In genomic region chr6:48047450-48048351, GRCm38 (mm10) we compare ENCODE assay signal across 8 mouse cellular contexts. TPM values are rescaled to one million over a fixed set of nuclear protein-coding genes. Genes with fewer than 3 reads are reported as not detected.
DNase-seq lines count a peak whose midpoint lies in the region; ATAC-seq and TF ChIP-seq lines count a peak whose summit lies in the region.

No protein-coding gene starts in this region.

- ATAC-seq in megakaryocyte progenitor cell, adult 5-6 weeks (replicated peaks; ENCODE audit: poor library complexity): peak; percentile 30

- H3K27ac ChIP-seq in small intestine, adult 2 months (ENCODE audit: insufficient read depth, low read depth, low read length): no peak overlapping the region

- H3K9me3 ChIP-seq in erythroblast, embryonic 14.5 days (ENCODE audit: control insufficient read depth, low read length): no peaks in the 10 kb centered on the region

- H3K36me3 ChIP-seq in erythroblast, embryonic 14.5 days (ENCODE audit: control insufficient read depth): peaks cover 20% of the 10 kb centered on the region
- H3K36me3 ChIP-seq in small intestine, adult 2 months (ENCODE audit: control insufficient read depth, insufficient read depth, low read length): peaks cover 15% of the 10 kb centered on the region

- no peak for TF ChIP-seq CTCF in brain, embryonic 14.5 days (IDR thresholded peaks at IDR 0.05; ENCODE audit: borderline replicate concordance, extremely low read depth, insufficient read depth, insufficient read length)
- no peak for TF ChIP-seq CTCF in small intestine, adult 2 months (IDR thresholded peaks at IDR 0.05; ENCODE audit: extremely low read depth, insufficient read length, insufficient replicate concordance, low read depth, low read length)

- H3K4me1 ChIP-seq in erythroblast, embryonic 14.5 days (ENCODE audit: control insufficient read depth): peaks cover 21% of the 10 kb centered on the region
- peaks cover 7% of the 10 kb centered on the region; the same call in 1 of the 2 replicates for H3K4me1 ChIP-seq in small intestine, adult 2 months (ENCODE audit: control insufficient read depth, insufficient read depth, insufficient read length, low read length)

- no peak for TF ChIP-seq POLR2A in brain, embryonic 14.5 days (IDR thresholded peaks at IDR 0.05; ENCODE audit: borderline replicate concordance, extremely low read depth, insufficient read depth, insufficient read length, poor library complexity, severe bottlenecking)
- TF ChIP-seq POLR2A in small intestine, adult 2 months (IDR thresholded peaks at IDR 0.05; ENCODE audit: low read depth, low read length): no peak

- intact Hi-C loops in heart, postnatal 25 days (cut with DNase I): loop anchor here (2.0 to 5.0 kb wide), 2 partner anchors 37 to 210 kb away; partner anchors contain the start of gene Zfp398
- intact Hi-C loops in left cerebral cortex, postnatal 4 days (cut with DNase I): no loop called here

- WGBS in small intestine, adult 2 months: 8% methylated on average over 149 of the region's 150 CpGs

- peak overlapping the region; percentile 80 for H3K4me3 ChIP-seq in erythroblast, embryonic 14.5 days (replicated peaks)
- peak overlapping the region; percentile 83 for H3K4me3 ChIP-seq in small intestine, adult 2 months (ENCODE audit: low read depth, low read length)

- peak; percentile 95 for DNase-seq in heart, adult 11 months
- no peak for DNase-seq in heart, postnatal 25 days (ENCODE audit: low spot score)
- peak; percentile 37 for DNase-seq in brain, embryonic 14.5 days (ENCODE audit: low read depth)
- peak; percentile 35 for DNase-seq in heart, postnatal 4 days
- peak; percentile 40 for DNase-seq in left cerebral cortex, postnatal 4 days

- H3K27me3 ChIP-seq in erythroblast, embryonic 14.5 days (ENCODE audit: control insufficient read depth): peaks cover 22% of the 10 kb centered on the region
- no peaks in the 10 kb centered on the region for H3K27me3 ChIP-seq in small intestine, adult 2 months (ENCODE audit: control insufficient read depth, insufficient read depth, low read length)

RNA-seq across cellular contexts. Expression of gene Zfp777, which starts 1.0 kb away (rescaled TPM):
- 10 to 100 TPM; 13.2 to 15.0 TPM for total RNA-seq in heart, postnatal 25 days (2021)
- 13.7 and 24.4 TPM in 2 replicates for polyA plus RNA-seq in brain, embryonic 14.5 days (2012; rRNA removed)
- 0.81 and 0.94 TPM in 2 replicates for polyA plus RNA-seq in erythroblast, embryonic 14.5 days (2012)
- 10 to 100 TPM; 19.7 to 21.0 TPM for total RNA-seq in heart, postnatal 4 days (2021)
- total RNA-seq in left cerebral cortex, postnatal 4 days (2021): 10 to 100 TPM; 35.5 to 43.4 TPM
- total RNA-seq in megakaryocyte progenitor cell, adult 5-6 weeks (2015): 7.9 and 9.9 TPM in 2 replicates
- 23.0 and 40.7 TPM in 2 replicates for total RNA-seq in megakaryocyte progenitor cell, adult 5-6 weeks (2017)
- polyA plus RNA-seq in small intestine, adult 2 months (2012; rRNA removed): 9.4 and 18.0 TPM in 2 replicates

RNA-seq across cellular contexts. Expression of gene Zfp746, which starts 38.7 kb away (rescaled TPM):
- 10 to 100 TPM; 11.2 to 11.3 TPM for total RNA-seq in heart, postnatal 25 days (2021)
- polyA plus RNA-seq in brain, embryonic 14.5 days (2012; rRNA removed): 38.8 and 40.9 TPM in 2 replicates
- polyA plus RNA-seq in erythroblast, embryonic 14.5 days (2012): 0.43 and 0.51 TPM in 2 replicates
- 10 to 100 TPM; 19.2 to 21.1 TPM for total RNA-seq in heart, postnatal 4 days (2021)
- 10 to 100 TPM; 32.2 to 35.4 TPM for total RNA-seq in left cerebral cortex, postnatal 4 days (2021)
- 23.2 and 25.1 TPM in 2 replicates for total RNA-seq in megakaryocyte progenitor cell, adult 5-6 weeks (2015)
- total RNA-seq in megakaryocyte progenitor cell, adult 5-6 weeks (2017): 20.9 and 21.4 TPM in 2 replicates
- polyA plus RNA-seq in small intestine, adult 2 months (2012; rRNA removed): 7.7 and 16.9 TPM in 2 replicates
